Mouse (Mus musculus) spleen, adult 2 months (tissue): ENCODE data around the gene Nr2f1.

Experiments
- CTCF ChIP-seq: fragments of 200-500 bp; IDR thresholded peaks from 2 replicates; pipeline ENCODE4 v1.5.1; 2011; ENCODE audit warnings: mild to moderate bottlenecking, inconsistent platforms; ENCODE audit not compliant: insufficient read depth, insufficient read length, insufficient replicate concordance; ENCODE audit errors: extremely low read depth
- POLR2A ChIP-seq: fragments of 200-500 bp; IDR thresholded peaks from 2 replicates; pipeline ENCODE4 v1.6.1; 2011; ENCODE audit warnings: low read depth, low read length, inconsistent platforms

- TF ChIP-seq CTCF (no peak), POLR2A (no peak)
These were observed 37.4 kb downstream of the Nr2f1 start for GRCm38 (mm10) chr13:78162149-78162548.
